Mouse (Mus musculus) natural killer cell, adult 2 months (primary cell): Measurements from ENCODE around the gene Satb2.

Experiments used
- DNase-seq, 2 experiments: peaks; one replicate each; pipeline ENCODE4 v3.0.0; 2022; ENCODE audit warnings: low spot score in 2 of 2

Gene Satb2

GRCm38 (mm10) chr1:56978151-56978700, at the start of gene Satb2:
Satb2 (minus strand) TSS chr1:56978650.
- DNase-seq, result no peak

GRCm38 (mm10) chr1:57018941-57019340, 40.5 kb upstream of the Satb2 start:
- no peak for DNase-seq

- no peak for DNase-seq
Measured at GRCm38 (mm10) chr1:57013856-57014255, 35.4 kb upstream of the Satb2 start.

GRCm38 (mm10) chr1:57009171-57009570, 30.7 kb upstream of the Satb2 start:
- DNase-seq, result no peak

GRCm38 (mm10) chr1:56995041-56995440, 16.6 kb upstream of the Satb2 start:
- DNase-seq, result no peak

DNA sequence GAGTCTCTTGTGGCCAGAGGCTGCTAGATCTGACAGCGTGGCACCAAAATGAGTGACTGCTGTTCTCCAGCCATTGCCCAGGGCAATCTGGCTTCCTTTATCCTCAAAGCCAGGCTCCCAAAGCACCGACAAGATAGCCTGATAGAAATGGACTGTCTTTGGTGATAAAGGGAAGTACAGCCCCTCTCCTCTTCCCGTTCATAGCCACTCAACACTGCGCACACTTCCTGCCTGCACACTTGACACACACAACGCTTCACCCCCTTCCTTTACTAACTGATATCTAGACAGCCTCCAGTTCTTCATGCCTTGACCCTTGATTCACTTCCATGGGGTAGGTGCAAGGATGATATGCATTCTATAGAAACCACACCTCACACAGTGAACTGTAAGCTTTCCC, 13.9 kb upstream of the Satb2 start:
- no peak for DNase-seq

DNA sequence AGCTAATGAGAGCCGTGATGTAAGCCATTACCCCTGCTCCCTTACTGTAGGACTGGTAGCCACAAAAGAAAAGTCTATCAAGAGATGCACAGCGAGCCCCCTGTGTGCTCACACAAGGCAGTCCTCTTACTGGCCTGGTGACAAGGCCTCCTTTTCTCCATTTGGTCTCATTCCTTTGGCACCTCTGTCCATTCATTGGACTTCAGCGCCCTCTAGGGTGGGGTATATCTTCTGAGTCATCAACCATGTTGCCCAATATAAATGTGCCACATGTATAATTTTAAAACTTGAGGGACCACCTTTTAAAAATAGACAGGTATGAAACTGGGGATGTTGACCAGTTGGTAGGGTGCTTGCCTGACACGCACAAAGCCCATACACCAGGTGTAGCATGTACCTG, 13.2 kb upstream of the Satb2 start:
- no peak for DNase-seq

DNA sequence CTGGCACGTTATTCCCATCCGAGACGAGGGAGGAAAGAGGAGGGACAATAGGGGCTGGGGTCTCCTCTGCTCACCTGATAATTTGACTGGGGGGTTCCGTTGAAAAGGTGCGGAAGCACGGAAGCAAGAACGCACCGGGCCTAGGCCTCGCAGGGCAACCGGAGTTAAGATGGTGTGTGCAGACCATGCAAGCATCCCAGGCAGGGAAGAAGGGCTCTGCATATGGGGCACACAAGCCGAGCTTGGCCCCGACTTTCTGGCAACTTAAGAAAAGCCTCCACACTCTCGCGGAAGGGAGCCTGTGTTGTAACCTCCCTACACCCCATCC, 6.0 kb upstream of the Satb2 start:
- no peak for DNase-seq

DNA sequence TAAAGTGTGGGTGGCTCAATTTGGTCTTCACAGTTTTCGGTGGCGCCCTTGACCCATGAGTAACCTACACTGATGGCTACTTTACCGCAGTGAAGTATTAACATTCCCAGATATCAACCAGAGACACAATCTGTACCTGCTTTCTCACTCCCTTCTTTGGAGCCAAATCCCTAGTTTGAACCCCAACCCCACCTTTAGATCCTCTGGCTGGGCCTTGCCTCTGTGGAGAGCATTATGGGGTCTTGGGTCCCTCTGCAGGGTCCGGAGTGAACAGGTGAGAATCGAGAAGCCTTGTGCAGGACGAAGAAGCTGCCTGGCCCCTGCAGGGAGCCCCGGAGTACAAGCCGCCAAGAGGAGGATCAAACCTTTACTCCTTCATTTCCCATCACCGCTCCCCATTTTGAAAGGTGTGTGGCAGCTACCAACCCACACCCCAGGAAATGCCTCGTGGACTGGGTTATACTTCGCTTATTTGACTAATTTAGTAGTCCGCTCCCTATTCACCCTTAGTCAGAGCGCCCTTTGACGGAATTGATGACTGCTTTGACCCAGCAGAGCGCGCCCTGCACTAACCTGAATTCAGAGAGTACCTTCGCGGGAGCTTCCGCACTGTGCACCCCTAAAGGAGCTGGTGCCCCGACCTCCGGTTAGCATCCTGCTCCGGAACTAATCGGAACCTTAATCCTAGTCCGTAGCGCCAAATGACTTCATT, 5.5 kb upstream of the Satb2 start:
- DNase-seq, result no peak

GRCm38 (mm10) chr1:56983100-56983590, 4.7 kb upstream of the Satb2 start:
- DNase-seq, result no peak

DNA sequence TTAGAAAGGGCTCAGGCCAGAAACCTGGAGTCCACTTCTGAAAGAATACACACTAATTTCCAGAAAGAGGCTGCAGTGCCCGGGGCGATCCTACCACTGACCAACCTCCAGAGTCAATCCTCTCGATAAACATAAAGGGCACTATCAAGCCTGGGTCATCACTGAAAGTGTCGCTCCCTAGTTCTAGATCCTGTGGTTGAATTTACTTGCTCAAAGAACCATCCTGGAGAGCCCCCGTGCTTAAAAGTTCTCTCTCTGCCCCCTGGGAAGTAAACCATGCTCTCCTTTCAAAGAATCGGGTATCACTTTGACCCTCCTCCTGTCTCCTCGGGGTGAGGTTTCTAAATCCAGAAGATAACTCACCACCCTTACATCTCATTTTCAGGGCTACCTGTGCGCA, 4.2 kb upstream of the Satb2 start:
- DNase-seq, result no peak

- DNase-seq, result no peak
Measured at GRCm38 (mm10) chr1:56981947-56982555, 3.6 kb upstream of the Satb2 start.

GRCm38 (mm10) chr1:56981508-56981907, 3.1 kb upstream of the Satb2 start:
- no peak for DNase-seq

DNA sequence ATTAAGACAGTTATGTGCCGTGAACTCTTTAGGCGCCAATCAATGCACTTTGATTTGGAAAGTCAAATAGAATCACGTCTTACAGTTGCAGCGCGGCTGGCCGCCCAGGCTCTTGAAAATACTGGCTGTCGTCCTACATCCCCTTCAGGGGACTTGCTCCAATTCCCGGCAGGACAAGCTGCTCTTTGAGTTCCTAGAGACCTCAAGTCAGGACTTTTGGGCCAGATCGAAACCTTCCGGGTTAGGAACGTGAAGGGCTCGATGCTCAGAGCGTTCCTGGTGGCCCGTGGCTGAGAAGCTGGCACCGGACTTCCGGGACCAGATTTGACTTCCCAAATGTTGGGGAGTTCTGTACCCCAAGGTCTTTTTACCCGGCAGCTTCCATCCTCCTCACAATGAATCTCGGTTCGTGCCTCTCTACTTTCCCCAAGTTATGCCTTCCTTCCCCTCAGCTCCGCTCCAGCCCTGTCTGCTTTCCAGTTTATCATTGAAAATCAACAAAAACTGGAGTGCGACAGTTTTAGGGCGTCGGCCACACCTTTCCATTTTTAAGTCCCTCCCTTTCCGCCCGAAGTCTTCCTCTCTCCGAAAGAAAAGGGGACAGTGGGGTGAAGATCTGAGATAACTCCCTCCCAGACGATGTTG, 2.3 kb upstream of the Satb2 start:
- no peak for DNase-seq

GRCm38 (mm10) chr1:56979531-56980395, 1.3 kb upstream of the Satb2 start:
- DNase-seq, result no peak

DNA sequence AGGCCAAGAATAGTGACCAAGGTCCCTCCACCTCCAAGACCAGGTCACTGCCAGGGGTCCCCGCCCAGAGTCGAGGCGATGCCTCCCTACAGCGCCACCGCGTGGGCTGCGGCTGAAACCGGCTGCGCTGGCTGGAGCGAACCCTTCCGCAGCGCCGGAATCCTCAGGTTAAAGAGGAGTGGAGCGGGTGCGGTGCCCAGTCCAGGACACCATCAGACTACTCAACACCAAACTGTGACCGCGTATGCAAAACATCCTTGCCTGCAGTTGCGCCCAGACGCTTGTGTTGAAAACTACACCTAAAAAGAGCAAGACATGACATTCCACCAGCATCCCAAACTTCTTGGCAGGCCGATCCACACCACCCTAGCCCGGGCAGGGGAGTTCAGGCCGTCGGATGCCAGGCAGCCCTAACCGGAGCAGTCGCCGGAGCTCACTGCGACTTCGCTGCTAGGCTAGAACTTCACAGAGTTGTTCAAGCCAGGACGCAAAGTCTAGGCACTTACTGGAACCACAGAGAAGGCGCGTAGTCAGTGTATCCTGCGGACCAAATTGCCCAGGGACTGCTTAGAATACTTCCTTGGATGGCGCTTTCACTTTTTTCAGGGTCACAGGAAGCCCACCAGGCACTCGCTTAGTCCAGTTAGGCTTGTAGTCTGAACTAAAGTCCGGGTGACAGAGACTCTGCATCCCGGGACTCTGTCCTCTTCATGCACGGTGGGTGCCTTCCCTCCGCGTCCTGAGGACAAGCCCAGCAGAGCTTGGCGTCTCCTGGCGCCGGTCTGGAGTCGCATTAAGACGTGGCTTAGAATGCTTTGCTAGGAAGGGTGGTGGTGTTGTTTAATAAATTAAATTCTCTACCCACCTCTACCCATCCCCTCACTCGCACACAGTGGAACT, 999 bp downstream of the Satb2 start:
- DNase-seq, result no peak

DNA sequence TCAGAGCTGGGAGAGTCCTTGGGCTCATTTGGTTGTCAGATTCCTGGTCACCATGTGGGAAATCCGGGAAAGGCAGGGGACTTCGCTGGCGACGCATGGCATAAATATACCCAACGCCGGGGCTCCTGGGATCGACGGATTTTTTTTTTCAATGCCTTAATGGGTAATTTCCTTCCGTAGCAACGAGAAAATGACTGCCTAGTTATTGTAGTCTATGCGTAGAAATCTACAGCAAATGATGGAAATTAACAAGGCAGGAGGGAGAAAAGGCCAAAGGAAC, 1.7 kb downstream of the Satb2 start:
- no peak for DNase-seq

DNA sequence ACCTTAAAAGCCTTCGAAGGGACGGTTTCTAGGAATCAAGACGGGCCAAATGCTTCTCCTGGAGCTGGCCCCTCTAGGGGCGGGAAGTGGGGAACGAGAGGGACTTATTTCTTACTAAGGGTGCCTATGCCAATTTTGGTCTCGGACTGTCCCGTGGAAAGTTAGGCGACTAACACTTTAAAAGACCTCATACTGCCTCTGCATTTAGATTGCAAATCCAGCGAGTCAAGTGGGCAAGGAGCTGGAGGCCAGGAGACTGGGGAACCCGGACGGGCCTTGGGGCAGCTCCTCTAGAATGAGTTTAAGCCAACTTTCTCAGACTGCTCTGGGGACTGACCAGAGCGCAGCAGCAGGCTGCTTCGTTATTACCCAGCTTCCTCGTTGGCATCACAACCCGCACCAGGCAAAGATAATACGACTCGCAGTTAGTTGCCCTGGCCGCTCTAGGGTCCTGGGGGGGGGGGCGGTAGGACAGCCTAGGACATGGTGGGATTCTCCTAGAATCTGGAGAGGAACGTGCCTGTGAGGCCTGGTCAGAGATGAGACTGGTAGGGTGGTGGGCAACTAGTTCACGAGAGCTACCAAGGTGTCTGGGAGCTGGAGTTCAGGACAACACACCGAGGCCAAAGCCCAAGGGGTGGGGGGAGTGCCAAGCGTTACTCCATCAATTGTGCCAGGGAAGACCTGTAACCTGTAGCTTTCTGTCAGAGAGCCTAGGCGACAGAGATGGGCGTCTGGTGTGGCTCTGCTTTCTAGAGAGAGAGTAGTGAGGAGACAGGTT, 2.2 kb downstream of the Satb2 start:
- DNase-seq, result no peak

- DNase-seq, result no peak
Measured at GRCm38 (mm10) chr1:56975546-56975945, 2.9 kb downstream of the Satb2 start.

GRCm38 (mm10) chr1:56974187-56974586, 4.3 kb downstream of the Satb2 start:
- no peak for DNase-seq
